Mouse (Mus musculus) liver, embryonic 14.5 days (tissue): ENCODE results near the gene Heph. TPM values are rescaled to one million over a fixed set of nuclear protein-coding genes. Genes with fewer than 3 reads are reported as not detected.

Experiments used
- ATAC-seq: fragments of 200-750 bp; cut with Nextera tagmentation; 2 replicates; pipeline ENCODE4 v1.8.0; 2017; ENCODE audit warnings: moderate number of reproducible peaks, mild to moderate bottlenecking, moderate library complexity; ENCODE audit not compliant: insufficient read depth
- DNase-seq, 3 experiments: peaks; one replicate each; pipeline ENCODE4 v3.0.0-alpha.2; 2012 to 2013; ENCODE audit warnings: low read depth in 3 of 3, low spot score in 3 of 3
- H3K27ac ChIP-seq: fragments of 300-500 bp; sonication (generic); 2 replicates; pipeline ENCODE4 v1.5.1; 2014; ENCODE audit warnings: moderate library complexity, mild to moderate bottlenecking, control low read depth, inconsistent platforms
- H3K27me3 ChIP-seq: fragments of 300-500 bp; sonication (generic); 2 replicates; pipeline ENCODE4 v1.6.1; 2014; ENCODE audit warnings: mild to moderate bottlenecking, low read length, moderate library complexity; ENCODE audit not compliant: control insufficient read depth, insufficient read depth
- H3K36me3 ChIP-seq: fragments of 300-500 bp; sonication (generic); replicated peaks from 2 replicates; pipeline ENCODE4 v1.6.1; 2014; ENCODE audit warnings: low read depth; ENCODE audit not compliant: control insufficient read depth, insufficient read depth
- H3K4me1 ChIP-seq, 2 experiments: fragments of 200-500 bp in 1 of 2; fragments of 300-500 bp in 1 of 2; sonication (generic) in 1 of 2; replicated peaks; 2 replicates each; pipeline ENCODE4 v1.6.1; 2012 to 2014; ENCODE audit warnings: antibody characterized with exemption in 1 of 2, inconsistent platforms in 1 of 2, low read length in 1 of 2; ENCODE audit not compliant: control insufficient read depth in 2 of 2, insufficient read depth in 2 of 2
- H3K4me2 ChIP-seq: fragments of 300-500 bp; sonication (generic); 2 replicates; pipeline ENCODE4 v1.6.1; 2014; ENCODE audit warnings: low read depth, mild to moderate bottlenecking, control low read depth, moderate library complexity
- H3K4me3 ChIP-seq, 2 experiments: fragments of 200-500 bp in 1 of 2; fragments of 300-500 bp in 1 of 2; sonication (generic) in 1 of 2; 2 replicates each; pipeline ENCODE4 v1.5.1; 2012 to 2014; ENCODE audit warnings: low read depth in 2 of 2, low read length in 2 of 2, mild to moderate bottlenecking in 2 of 2, control low read depth in 1 of 2, inconsistent platforms in 1 of 2, moderate library complexity in 1 of 2; ENCODE audit not compliant: insufficient read depth in 1 of 2
- H3K9ac ChIP-seq: fragments of 300-500 bp; sonication (generic); replicated peaks from 2 replicates; pipeline ENCODE4 v1.6.1; 2014; ENCODE audit warnings: mild to moderate bottlenecking, control low read depth, moderate library complexity
- H3K9me3 ChIP-seq: fragments of 300-500 bp; sonication (generic); 2 replicates; pipeline ENCODE4 v1.6.1; 2016; ENCODE audit warnings: low read length, mixed read lengths; ENCODE audit not compliant: control insufficient read depth
- CTCF ChIP-seq: IDR thresholded peaks from 2 replicates; pipeline ENCODE4 v1.5.1; 2016; ENCODE audit warnings: antibody characterized with exemption, low read depth, control low read depth
- EP300 ChIP-seq: IDR thresholded peaks from 2 replicates; pipeline ENCODE4 v1.6.1; 2016; ENCODE audit warnings: antibody characterized with exemption, low read depth
- WGBS: fragments of 180-500 bp; shearing (Covaris S2); extraction: QIAGEN DNeasy Blood & Tissue Kit; methylation state at CpG from one replicate; pipeline ENCODE4 v1.1.7; 2014; ENCODE audit not compliant: insufficient replicate concordance; 5-methylcytosine and 5-hydroxymethylcytosine counted together
- polyA plus RNA-seq, 2 experiments: library from polyadenylated mRNA; depleted of rRNA in 1 of 2; stranded (reverse) in 1 of 2; unstranded in 1 of 2; fragments of >200 nt; fragmentation: Nextera tagmentation in 1 of 2; extraction: Ambion mirVana in 1 of 2; gene quantifications; 2 replicates each; pipeline versions ENCODE4 v1.2.1 to v1.2.3; 2012 to 2014

The Heph gene
- polyA plus RNA-seq, 2 experiments, result 0.63 to 1.2 TPM

DNA sequence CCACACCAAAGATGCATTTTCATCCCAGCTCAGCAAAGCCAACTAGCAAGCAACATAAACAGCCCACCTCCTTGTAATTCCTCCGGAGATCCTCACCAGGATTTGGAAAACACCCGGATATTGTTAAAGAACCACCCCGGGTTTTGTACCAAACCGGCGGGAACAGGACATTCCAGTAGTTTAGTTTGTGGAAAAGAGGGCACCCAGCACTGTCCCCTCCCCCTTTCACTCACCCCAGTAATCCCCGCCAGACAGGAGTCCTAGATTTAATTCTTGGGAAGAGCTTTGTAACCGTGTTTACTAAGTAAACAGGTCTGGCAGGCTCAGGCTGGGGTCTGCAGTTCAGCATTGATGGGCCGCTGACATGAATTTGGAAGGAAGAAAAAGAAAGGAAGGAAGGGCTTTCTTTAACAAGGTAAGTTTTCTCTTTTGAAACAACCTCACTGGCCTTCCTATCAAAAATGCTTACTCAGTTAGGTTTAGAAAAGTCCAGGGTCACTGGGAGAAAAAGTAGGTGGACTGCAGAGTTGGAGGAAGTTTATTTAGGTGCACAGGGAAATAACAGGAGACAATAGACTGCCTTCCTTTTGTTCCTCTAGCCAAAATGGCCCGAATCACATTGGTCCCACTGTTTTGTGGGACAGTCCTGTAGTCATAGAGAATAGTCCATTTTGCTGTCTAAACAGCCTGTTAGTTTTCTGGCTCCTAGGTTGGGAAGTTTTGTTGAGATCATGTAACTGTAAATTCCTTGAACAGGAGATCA is 1.2 kb downstream of the Heph start, which contains the start of gene Hsf3:
Hsf3 (minus strand) TSS at position 94 of the 763 bp plus-strand sequence.
- H3K36me3 ChIP-seq, result no peaks in the 10 kb centered on the region
- ATAC-seq (no peak), DNase-seq (no peak)
- H3K27ac ChIP-seq, result no peak within 1 kb of the TSS
- no peaks in the 10 kb centered on the region for H3K27me3 ChIP-seq
- no peak within 1 kb of the TSS for H3K9ac ChIP-seq
- no peak for TF ChIP-seq EP300
- TF ChIP-seq CTCF, result no peak
- WGBS, result 20% methylated on average over 9 of the region's 9 CpGs
- no peak within 1 kb of the TSS for H3K4me3 ChIP-seq
- 0 out of 4 replicates have a peak, but pooled peaks cover 0 to 1% of the 10 kb centered on the region in 2 experiments for H3K4me1 ChIP-seq
- no peak within 1 kb of the TSS for H3K4me2 ChIP-seq
- no peaks in the 10 kb centered on the region for H3K9me3 ChIP-seq

DNA sequence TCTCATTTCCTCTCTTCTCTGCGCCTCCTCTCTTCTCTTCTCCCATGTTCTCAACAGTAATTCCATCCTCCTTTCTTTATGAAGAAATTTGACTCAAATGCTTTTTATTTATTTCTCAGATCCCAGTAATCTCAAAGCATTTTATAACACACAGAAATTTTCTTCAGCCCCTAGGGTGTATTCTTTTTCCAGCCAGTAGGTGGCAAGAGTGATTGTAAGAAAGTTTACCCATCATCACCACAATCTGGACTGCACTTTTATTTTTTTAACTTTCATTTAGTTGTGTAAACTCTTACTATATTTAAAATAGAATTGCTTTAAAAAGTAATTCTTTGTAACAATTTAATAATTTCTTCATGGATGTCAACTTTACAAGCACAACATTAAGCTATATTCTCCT is 46.4 kb downstream of the Heph start:
- Histone ChIP-seq H3K4me2 (no peak overlapping the region), H3K9ac (no peak overlapping the region), H3K27me3 (no peaks in the 10 kb centered on the region), H3K27ac (no peak overlapping the region), H3K4me1 (no peaks in the 10 kb centered on the region), H3K9me3 (no peaks in the 10 kb centered on the region), H3K36me3 (no peaks in the 10 kb centered on the region), H3K4me3 (no peak overlapping the region)
- WGBS, result 14% methylated on average over 1 of the region's 1 CpGs
- no peak for ATAC-seq
- DNase-seq, result no peak
- no peak for TF ChIP-seq EP300
- TF ChIP-seq CTCF, result no peak

Other genes with a start within 250 kb of the Heph start
- gene Vsig4, start 161.9 kb upstream of the Heph start, polyA plus RNA-seq (2012; rRNA removed), result 0.16 and 0.27 TPM in 2 replicates
- 0.46 and 1.0 TPM in 2 replicates for gene Vsig4, start 161.9 kb upstream of the Heph start, polyA plus RNA-seq (2014; fragmentation: Nextera tagmentation; extraction: Ambion mirVana)
- gene Hsf3, start 935 bp downstream of the Heph start, polyA plus RNA-seq (2012; rRNA removed), result not detected in 2 replicates
- not detected in 2 replicates for gene Hsf3, start 935 bp downstream of the Heph start, polyA plus RNA-seq (2014; fragmentation: Nextera tagmentation; extraction: Ambion mirVana)